Mouse (Mus musculus) hematopoietic multipotent progenitor cell, adult 10-12 weeks (in vitro differentiated cells): ENCODE data around the gene Ehmt1. TPM values are rescaled to one million over a fixed set of nuclear protein-coding genes. Genes with fewer than 3 reads are reported as not detected.

Experiments
- polyA plus RNA-seq: library from polyadenylated mRNA; stranded (reverse); fragments of >175 nt; gene quantifications from 2 replicates; pipeline ENCODE4 v1.2.3, GENCODE M21; 2012; ENCODE audit warnings: low replicate concordance

Ehmt1 gene
- 49.1 and 68.9 TPM in 2 replicates for polyA plus RNA-seq

DNA sequence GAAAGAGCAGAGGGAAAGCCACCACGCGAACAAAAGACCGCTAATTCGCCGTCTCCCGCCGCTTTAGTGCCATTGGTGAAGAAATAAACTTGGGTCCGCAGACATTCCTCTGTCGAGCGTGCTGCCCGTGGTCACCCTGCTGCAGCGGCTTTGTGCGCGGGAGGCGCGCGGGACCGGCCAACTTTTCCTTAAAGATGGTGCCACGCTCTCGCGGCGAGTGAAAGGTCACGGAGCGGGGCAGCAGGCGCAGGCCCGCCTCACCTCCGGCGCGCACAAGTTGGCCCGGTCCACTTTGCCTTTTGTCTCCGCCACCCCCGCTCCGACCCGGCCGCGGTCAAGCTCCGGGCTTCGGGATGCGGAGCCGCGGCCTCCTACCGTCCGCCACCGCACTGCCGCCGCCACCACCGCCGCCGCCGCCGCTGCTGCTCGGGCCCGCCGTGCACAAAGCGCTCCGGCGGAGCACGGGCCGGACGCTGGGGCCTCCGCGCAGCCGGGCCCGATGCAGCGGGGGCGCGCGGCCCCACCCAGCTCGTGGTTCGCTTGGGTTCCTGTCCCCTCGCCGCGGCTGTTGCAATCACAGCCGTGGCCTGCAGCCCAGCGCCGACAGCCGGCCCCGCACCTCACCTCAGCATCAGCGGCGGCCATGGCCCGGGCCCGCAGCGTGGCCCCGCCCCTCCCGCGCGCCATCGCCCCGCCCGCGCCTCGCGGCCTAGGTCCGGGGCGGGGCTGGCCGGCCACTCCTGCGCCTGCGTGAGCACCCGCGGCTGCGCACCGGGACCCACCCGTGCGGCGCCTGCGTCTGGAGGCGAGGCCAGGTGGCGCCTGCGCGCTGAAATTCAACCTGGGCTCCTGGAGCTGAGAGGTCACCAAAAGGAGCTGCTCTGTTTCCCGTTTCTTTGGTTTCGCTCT lies at the start of gene Ehmt1:
Gene Ehmt1 (minus strand): TSS at position 685 of the 909 bp plus-strand sequence.

DNA sequence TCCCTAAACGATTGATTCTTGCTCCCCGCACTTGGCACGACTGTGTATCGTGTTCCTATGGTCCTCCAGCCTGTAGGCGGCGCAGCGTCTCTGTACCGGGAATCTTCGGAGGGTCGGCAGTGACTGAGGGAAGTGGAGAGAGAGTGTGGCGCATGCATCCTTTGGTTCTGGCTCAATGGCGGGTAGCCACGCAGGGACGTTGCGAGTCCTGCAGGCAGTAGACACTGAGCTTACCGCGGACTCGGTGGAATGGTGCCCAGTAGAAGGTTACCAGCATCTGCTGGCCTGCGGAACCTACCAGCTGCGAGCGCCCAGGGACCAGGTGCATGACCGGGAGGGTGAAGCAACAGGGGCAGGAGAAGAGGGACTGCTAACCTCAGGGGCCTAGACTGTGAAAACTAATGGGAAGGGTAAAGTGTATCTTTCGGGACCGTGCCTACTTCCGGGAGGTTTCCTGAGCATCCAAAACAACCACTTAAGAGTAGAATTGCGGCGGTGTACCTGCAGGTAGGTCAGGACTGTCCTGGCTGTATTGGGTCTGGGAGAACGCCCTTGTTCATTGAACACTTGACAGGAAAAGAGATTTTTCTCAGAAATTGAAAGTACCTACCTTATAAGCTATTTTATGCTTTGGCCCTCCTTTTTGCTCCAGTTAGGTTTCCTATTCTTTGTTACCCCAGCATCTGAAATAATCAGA lies 43.0 kb upstream of the Ehmt1 start, which contains the start of gene Dph7:
Gene Dph7 (plus strand): TSS at position 97 of the 697 bp plus-strand sequence.

DNA sequence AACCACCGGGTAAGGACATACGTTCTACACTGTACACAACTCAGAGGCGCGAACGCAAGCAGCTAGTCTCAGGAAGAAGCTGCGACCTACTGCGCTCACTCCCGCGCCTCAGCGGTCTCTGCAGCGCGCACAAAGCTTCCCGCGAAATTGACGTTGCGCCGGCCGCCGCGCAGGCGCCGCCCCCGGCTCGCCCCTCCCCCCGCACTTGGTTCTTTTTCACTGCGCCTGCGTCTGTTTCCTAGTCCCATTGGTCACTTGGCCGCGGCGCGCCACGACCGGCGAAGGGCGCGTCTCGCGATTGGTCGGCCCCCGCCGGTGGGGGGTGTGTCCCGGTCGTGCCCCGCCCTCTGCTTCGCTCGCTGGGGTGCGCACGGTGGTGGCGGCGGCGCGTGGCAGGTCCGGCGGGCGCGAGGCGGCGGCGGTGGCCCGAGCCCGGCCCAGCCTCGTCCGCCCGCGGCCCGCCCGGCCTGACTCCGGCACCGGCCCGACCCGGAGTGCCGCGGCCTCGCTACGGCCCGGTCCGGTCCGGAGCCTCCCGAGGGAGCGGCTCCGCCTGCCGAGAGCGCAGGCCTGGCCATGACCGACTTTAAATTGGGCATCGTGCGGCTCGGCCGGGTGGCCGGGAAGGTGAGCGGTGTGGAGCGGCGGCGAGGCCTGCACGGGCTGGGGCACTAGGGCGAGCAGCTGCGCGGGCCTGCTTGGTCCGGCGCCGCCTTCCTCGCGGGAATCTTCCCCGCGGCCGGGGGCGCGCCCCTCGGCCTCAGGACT lies 30.2 kb upstream of the Ehmt1 start, which contains the start of gene Zmynd19:
Gene Zmynd19 (plus strand): TSS at position 372 of the 768 bp plus-strand sequence.

DNA sequence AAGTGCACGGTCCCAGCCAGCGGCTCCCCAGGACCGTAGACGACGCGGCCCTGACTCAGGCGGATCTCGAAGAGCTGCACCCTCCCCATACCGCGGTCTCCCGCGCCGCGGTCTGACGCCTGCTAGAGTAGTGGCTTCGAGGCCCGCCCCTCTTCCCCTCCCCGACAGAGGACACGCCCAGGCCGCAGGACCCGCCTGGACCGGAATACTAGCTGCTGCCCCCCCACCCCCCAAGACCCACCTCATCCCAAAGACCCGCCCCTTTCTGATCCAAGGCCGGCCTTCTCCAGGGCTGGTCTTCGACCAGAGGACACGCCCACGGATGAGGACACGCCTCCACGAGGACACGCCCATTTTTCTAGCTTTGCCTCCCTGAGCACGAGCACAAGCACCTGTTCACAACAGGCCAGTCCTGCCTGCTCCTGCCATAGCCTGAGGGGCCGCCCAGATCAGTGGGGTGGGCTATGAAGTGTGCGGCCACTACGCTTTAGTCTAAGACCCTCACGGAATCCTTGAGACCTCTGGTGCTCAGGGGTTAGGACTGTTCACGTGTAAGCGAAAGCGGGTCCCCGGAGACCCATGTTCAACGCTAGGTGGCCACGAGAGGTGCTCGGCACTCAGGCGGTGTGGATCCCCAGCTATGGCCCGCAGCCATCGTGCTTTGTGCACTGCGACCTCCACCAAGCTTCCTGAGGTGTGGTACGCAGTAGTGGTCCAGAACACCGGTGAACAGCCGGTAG lies 15.8 kb upstream of the Ehmt1 start, which contains the start of gene Arrdc1:
Gene Arrdc1 (minus strand): TSS at position 196 of the 740 bp plus-strand sequence.

GRCm38 (mm10) chr2:24763115-24763557 lies 156.3 kb downstream of the Ehmt1 start, which contains the start of gene Cacna1b:
TSS of gene Cacna1b (minus strand) at chr2:24763152.

Other genes with a start within 250 kb of the Ehmt1 start
- gene Cacna1b, start 156.5 kb downstream of the Ehmt1 start, polyA plus RNA-seq, result 0.42 and 0.88 TPM in 2 replicates
- gene Arrdc1, start 15.6 kb upstream of the Ehmt1 start, polyA plus RNA-seq, result 109 and 170 TPM in 2 replicates
- gene Zmynd19, start 30.2 kb upstream of the Ehmt1 start, polyA plus RNA-seq, result 4.5 and 5.5 TPM in 2 replicates
- gene Dph7, start 42.8 kb upstream of the Ehmt1 start, polyA plus RNA-seq, result 9.0 and 14.3 TPM in 2 replicates
- 6.8 and 41.9 TPM in 2 replicates for gene Mrpl41, start 55.5 kb upstream of the Ehmt1 start, polyA plus RNA-seq
- gene Pnpla7, start 56.4 kb upstream of the Ehmt1 start, polyA plus RNA-seq, result 16.1 and 17.4 TPM in 2 replicates
- gene Nsmf, start 134.7 kb upstream of the Ehmt1 start, polyA plus RNA-seq, result 24.0 and 47.9 TPM in 2 replicates
- not detected in 2 replicates for gene Entpd8, start 160.7 kb upstream of the Ehmt1 start, polyA plus RNA-seq
- 0.07 and 0.45 TPM in 2 replicates for gene Noxa1, start 175.5 kb upstream of the Ehmt1 start, polyA plus RNA-seq